Mouse (Mus musculus): Measurements from ENCODE around the gene Taf5l.

GRCm38 (mm10) chr8:124070363-124071324 is 49.4 kb upstream of the Taf5l start:
- no peak for TF ChIP-seq CTCF (IDR thresholded peaks at IDR 0.05; ENCODE audit: low read depth, low read length)
- TF ChIP-seq GATA1 (IDR thresholded peaks at IDR 0.05; ENCODE audit: borderline replicate concordance, low read length), result no peak
